Mouse (Mus musculus): ENCODE results near the gene Msmp. TPM values are rescaled to one million over a fixed set of nuclear protein-coding genes. Genes with fewer than 3 reads are reported as not detected.

Gene Msmp
- polyA plus RNA-seq, 1 experiment: 0.23 TPM

DNA sequence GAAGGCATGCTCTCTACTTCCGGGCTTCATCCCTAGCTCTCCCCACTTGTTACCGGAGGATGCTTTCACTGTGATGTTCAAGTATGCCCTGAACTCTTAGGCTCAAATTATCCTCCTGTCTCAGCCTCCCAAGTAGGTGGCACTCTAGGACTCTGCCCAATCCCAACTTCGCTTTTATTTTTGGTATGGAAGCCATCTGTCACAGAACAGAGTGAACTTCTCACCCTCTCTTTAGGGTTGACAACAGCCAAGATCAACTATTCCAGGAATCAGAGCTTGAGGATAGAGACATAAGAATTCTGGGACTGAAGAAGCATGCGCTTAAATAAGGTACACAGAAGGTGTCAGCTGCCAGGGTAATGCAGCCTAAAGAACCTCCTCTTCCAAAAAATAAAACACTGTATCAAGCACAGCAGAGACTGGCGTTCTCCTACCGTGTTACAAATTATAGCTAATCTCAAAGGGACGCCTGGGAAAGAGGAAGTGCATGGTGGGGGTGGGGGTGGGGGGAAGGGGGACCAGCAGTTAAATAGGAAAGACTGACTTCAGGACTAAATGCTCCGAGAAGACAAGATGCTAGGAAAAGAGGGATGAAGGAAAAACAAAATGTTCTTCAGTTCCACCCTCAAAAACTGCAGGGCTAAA lies 6.9 kb downstream of the Msmp start:
- DNase-seq (ENCODE audit: low read depth in 1 of 2, low spot score in 2 of 2): no peak
- 6% methylated on average over 8 of the region's 8 CpGs for WGBS
- Histone ChIP-seq H3K4me3 (ENCODE audit: extremely low read depth, insufficient read depth, insufficient read length) (peak overlapping the region; percentile 92), H3K36me3 (ENCODE audit: control insufficient read depth, insufficient read depth, low read length) (peaks cover 14% of the 10 kb centered on the region), H3K4me1 (ENCODE audit: control insufficient read depth, insufficient read depth, insufficient read length) (peaks cover 10% of the 10 kb centered on the region; the same call in 1 of the 2 replicates), H3K27me3 (ENCODE audit: control insufficient read depth, insufficient read depth, low read length) (no peaks in the 10 kb centered on the region), H3K27ac (ENCODE audit: insufficient read depth, low read length) (no peak overlapping the region)
- TF ChIP-seq POLR2A (IDR thresholded peaks at IDR 0.05; ENCODE audit: low read depth, low read length): no peak
- TF ChIP-seq CTCF (IDR thresholded peaks at IDR 0.05; ENCODE audit: extremely low read depth, insufficient read depth, insufficient read length, insufficient replicate concordance): no peak

DNA sequence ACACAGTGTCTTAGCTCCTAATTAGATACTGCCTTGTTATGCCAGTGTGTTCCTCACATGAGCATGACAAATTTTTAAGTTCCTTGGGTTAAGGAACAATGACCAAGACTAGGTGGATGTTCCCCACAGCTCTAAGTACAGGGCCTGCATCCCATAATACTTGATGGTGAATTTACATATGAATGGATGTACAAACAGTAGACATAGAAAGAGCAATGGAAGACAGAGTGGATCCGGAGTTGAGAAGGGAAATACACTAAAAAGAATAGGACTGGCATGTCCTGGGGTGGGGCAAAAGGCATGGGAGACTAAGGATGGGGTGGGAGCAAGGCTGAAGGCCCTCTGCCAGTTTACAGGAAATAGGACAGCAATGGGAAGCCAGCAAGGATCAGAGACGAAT lies 8.9 kb downstream of the Msmp start:
- Histone ChIP-seq H3K4me3 (ENCODE audit: extremely low read depth, insufficient read depth, insufficient read length) (no peak overlapping the region), H3K4me1 (ENCODE audit: control insufficient read depth, insufficient read depth, insufficient read length) (peaks cover 10% of the 10 kb centered on the region; the same call in 1 of the 2 replicates), H3K27me3 (ENCODE audit: control insufficient read depth, insufficient read depth, low read length) (no peaks in the 10 kb centered on the region), H3K36me3 (ENCODE audit: control insufficient read depth, insufficient read depth, low read length) (peaks cover 10% of the 10 kb centered on the region), H3K27ac (ENCODE audit: insufficient read depth, low read length) (no peak overlapping the region)
- TF ChIP-seq CTCF (IDR thresholded peaks at IDR 0.05; ENCODE audit: extremely low read depth, insufficient read depth, insufficient read length, insufficient replicate concordance) (no peak), POLR2A (IDR thresholded peaks at IDR 0.05; ENCODE audit: low read depth, low read length) (no peak)
- DNase-seq (ENCODE audit: low read depth in 1 of 2, low spot score in 2 of 2): no peak
- 79% methylated on average over 2 of the region's 2 CpGs for WGBS

DNA sequence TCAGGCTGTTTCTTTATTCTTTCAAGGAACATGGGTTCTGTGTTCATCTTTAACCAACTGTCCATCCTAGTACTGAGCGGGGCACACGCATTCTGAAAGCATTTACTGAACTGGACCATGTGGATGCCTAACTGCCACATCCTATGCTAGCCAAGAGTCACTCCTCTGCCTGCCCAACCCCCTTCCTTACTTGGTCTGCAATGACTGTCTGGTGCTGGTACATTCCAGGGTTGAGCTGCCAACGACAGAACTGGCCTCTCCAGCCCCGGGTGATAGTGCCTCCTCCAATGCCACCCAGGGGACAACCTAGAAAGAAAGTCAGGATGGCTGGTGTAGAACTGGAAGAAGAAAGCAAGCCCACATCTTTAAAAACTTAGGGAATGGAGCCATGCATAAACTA lies 10.7 kb downstream of the Msmp start:
- TF ChIP-seq CTCF (IDR thresholded peaks at IDR 0.05; ENCODE audit: extremely low read depth, insufficient read depth, insufficient read length, insufficient replicate concordance) (no peak), POLR2A (IDR thresholded peaks at IDR 0.05; ENCODE audit: low read depth, low read length) (no peak)
- Histone ChIP-seq H3K36me3 (ENCODE audit: control insufficient read depth, insufficient read depth, low read length) (peaks cover 27% of the 10 kb centered on the region), H3K4me1 (ENCODE audit: control insufficient read depth, insufficient read depth, insufficient read length) (peaks cover 8% of the 10 kb centered on the region; the same call in 1 of the 2 replicates), H3K27ac (ENCODE audit: insufficient read depth, low read length) (no peak overlapping the region), H3K27me3 (ENCODE audit: control insufficient read depth, insufficient read depth, low read length) (no peaks in the 10 kb centered on the region), H3K4me3 (ENCODE audit: extremely low read depth, insufficient read depth, insufficient read length) (no peak overlapping the region)
- DNase-seq (ENCODE audit: low read depth in 1 of 2, low spot score in 2 of 2): no peak
- WGBS: 87% methylated on average over 4 of the region's 4 CpGs

DNA sequence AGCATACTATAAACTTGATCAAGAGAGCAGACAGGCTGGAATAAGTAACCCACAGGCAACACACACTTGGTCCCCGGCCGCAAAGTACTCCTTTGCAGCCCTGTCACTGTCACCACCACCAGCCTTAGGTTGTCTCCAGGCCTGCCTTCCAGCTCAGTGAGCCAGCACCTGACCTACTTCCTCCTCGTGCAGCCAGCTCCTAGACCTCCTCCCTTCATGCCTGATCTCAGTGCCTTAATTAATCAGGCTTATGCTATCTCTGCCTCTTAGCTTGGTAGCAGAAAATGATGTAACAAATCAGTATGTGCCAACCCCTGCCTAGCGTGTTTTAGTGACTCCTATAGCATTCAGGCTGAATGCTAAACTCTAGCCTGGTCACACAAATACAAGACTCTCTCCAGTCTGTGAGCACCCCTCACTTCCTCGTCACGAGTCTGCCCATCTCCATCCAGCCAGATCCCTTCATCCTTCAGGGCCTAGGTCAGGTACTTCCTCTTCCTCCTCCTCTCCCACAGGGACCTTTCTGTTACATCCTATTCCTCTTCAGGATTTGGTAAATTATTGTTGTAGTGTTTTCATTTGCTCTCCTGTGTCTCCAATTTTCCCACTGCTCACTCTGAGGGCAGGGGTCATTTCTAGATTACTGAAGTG lies 12.8 kb downstream of the Msmp start:
- Histone ChIP-seq H3K4me1 (ENCODE audit: control insufficient read depth, insufficient read depth, insufficient read length) (0 out of 2 replicates have a peak, but pooled peaks cover under 1% of the 10 kb centered on the region), H3K27me3 (ENCODE audit: control insufficient read depth, insufficient read depth, low read length) (no peaks in the 10 kb centered on the region), H3K36me3 (ENCODE audit: control insufficient read depth, insufficient read depth, low read length) (peaks cover 45% of the 10 kb centered on the region), H3K27ac (ENCODE audit: insufficient read depth, low read length) (no peak overlapping the region), H3K4me3 (ENCODE audit: extremely low read depth, insufficient read depth, insufficient read length) (no peak overlapping the region)
- WGBS: 65% methylated on average over 6 of the region's 6 CpGs
- DNase-seq (ENCODE audit: low read depth in 1 of 2, low spot score in 2 of 2): no peak
- TF ChIP-seq CTCF (IDR thresholded peaks at IDR 0.05; ENCODE audit: extremely low read depth, insufficient read depth, insufficient read length, insufficient replicate concordance) (no peak), POLR2A (IDR thresholded peaks at IDR 0.05; ENCODE audit: low read depth, low read length) (no peak)

DNA sequence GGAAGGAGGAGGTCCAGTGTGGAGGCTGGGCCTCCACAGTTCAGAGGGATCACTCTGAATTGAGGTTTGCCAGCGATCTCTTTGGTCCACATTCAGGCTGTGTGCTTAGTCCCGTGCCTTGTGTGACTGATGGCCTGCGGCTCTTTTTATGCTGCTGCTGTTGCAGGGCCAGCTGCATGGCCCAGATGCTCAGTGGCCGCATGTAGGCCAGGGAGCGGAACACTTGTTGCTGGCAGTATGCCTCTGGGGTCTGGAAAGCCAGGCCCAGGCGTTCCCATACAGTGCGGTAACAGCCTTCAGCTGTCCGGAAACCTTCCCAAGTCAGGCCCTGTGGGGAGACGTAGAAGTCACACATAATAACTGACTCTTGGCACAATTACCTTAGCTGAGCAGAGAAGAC lies 17.2 kb downstream of the Msmp start:
- Histone ChIP-seq H3K27ac (ENCODE audit: insufficient read depth, low read length) (no peak overlapping the region), H3K4me3 (ENCODE audit: extremely low read depth, insufficient read depth, insufficient read length) (no peak overlapping the region), H3K27me3 (ENCODE audit: control insufficient read depth, insufficient read depth, low read length) (no peaks in the 10 kb centered on the region), H3K36me3 (ENCODE audit: control insufficient read depth, insufficient read depth, low read length) (peaks cover 54% of the 10 kb centered on the region), H3K4me1 (ENCODE audit: control insufficient read depth, insufficient read depth, insufficient read length) (0 out of 2 replicates have a peak, but pooled peaks cover 4% of the 10 kb centered on the region)
- no peak for DNase-seq (ENCODE audit: low read depth in 1 of 2, low spot score in 2 of 2)
- no peak for TF ChIP-seq CTCF (IDR thresholded peaks at IDR 0.05; ENCODE audit: extremely low read depth, insufficient read depth, insufficient read length, insufficient replicate concordance)
- no peak for TF ChIP-seq POLR2A (IDR thresholded peaks at IDR 0.05; ENCODE audit: low read depth, low read length)
- 96% methylated on average over 9 of the region's 9 CpGs for WGBS

DNA sequence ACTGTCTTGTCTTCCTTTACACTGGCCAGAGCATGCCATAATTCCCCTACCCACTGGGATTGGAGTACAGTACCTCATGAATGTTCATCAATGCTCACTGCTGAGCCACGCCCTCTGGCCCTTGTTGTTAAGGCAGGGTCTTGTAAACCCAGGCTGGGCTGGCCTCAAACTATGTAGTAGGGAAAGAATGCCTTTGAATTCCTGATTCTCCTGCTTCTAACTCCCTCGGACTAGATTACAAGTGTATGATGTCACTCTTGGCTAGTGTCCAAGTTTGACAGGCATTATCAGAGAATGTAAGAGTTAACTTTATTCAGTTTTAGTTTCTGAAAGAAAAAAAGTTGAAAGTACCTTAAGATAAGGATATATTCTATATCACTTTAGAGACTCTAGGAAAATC lies 20.1 kb downstream of the Msmp start:
- no peak for DNase-seq (ENCODE audit: low read depth in 1 of 2, low spot score in 2 of 2)
- Histone ChIP-seq H3K27ac (ENCODE audit: insufficient read depth, low read length) (no peak overlapping the region), H3K4me3 (ENCODE audit: extremely low read depth, insufficient read depth, insufficient read length) (no peak overlapping the region), H3K27me3 (ENCODE audit: control insufficient read depth, insufficient read depth, low read length) (no peaks in the 10 kb centered on the region), H3K4me1 (ENCODE audit: control insufficient read depth, insufficient read depth, insufficient read length) (peaks cover 11% of the 10 kb centered on the region; the same call in 1 of the 2 replicates), H3K36me3 (ENCODE audit: control insufficient read depth, insufficient read depth, low read length) (peaks cover 37% of the 10 kb centered on the region)
- 79% methylated on average over 2 of the region's 2 CpGs for WGBS
- TF ChIP-seq CTCF (IDR thresholded peaks at IDR 0.05; ENCODE audit: extremely low read depth, insufficient read depth, insufficient read length, insufficient replicate concordance) (no peak), POLR2A (IDR thresholded peaks at IDR 0.05; ENCODE audit: low read depth, low read length) (no peak)

DNA sequence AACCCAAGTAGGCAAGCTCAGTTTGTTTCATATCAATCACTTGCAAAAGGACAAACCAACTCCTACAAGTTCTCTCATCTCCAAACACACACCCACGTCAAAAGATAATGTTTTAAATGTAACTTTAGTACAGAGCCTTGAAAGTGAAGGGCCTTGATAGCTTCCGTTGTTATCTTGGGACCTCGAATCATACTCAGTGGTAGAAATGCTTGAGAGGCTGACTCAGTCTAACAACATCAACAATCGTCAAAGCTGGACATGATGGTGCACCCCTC lies 20.8 kb downstream of the Msmp start:
- H3K4me1 ChIP-seq (ENCODE audit: control insufficient read depth, insufficient read depth, insufficient read length): peaks cover 14% of the 10 kb centered on the region; the same call in 1 of the 2 replicates
- TF ChIP-seq CTCF (IDR thresholded peaks at IDR 0.05; ENCODE audit: extremely low read depth, insufficient read depth, insufficient read length, insufficient replicate concordance): no peak
- no peak for TF ChIP-seq POLR2A (IDR thresholded peaks at IDR 0.05; ENCODE audit: low read depth, low read length)
- DNase-seq (ENCODE audit: low read depth in 1 of 2, low spot score in 2 of 2): no peak
- H3K27ac ChIP-seq (ENCODE audit: insufficient read depth, low read length): no peak overlapping the region
- peaks cover 30% of the 10 kb centered on the region for H3K36me3 ChIP-seq (ENCODE audit: control insufficient read depth, insufficient read depth, low read length)
- H3K4me3 ChIP-seq (ENCODE audit: extremely low read depth, insufficient read depth, insufficient read length): no peak overlapping the region
- H3K27me3 ChIP-seq (ENCODE audit: control insufficient read depth, insufficient read depth, low read length): no peaks in the 10 kb centered on the region
- WGBS: 66% methylated on average over 4 of the region's 4 CpGs
